Mouse (Mus musculus) ZHBTc4 (cell line): ENCODE measurements around the gene Ift46.

Experiments
- DNase-seq: peaks from one replicate; pipeline ENCODE4 v3.0.0-alpha.2; 2011; ENCODE audit warnings: low read depth, low spot score

Ift46 gene

GRCm38 (mm10) chr9:44767101-44768028 is at the start of gene Ift46, which contains the start of gene Arcn1:
Gene Ift46 (plus strand): TSS chr9:44767908.
Gene Arcn1 (minus strand): TSS chr9:44767845.
- peak; percentile 93 for DNase-seq

DNA sequence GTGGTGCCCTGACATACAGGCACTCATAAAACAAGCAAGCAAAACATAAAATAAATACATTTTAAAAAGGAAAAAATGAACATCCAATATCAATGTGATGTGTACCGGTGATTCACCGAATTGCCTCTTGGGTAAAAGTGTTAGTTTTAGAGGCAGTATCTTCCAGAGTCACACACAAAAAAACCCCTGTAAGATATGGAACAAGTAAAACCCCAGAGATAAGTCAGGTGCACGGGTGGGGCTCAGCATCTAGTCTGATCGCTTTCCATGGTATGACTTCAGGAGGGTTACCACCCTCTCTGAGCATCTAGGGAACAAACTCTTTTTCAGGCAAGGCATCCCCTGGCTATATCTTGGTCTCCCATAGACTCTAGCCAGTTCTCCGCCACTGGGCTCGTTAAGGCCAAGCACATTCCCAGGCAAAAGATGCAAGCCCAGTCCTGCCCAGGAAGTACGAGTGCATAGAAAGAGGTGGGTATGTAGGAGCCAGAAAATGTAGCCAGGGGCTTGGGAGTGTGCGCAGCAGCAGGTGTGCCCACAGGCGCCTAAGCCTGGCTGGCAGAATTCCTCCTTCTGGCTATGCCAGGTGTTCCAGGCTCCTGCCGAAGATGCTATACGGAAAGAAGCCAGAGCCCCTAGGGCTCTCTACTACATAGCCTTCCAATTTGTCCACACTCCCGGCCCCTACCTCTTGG is 48.6 kb upstream of the Ift46 start:
- DNase-seq: no peak

GRCm38 (mm10) chr9:44719632-44720357 is 47.9 kb upstream of the Ift46 start:
- no peak for DNase-seq

DNA sequence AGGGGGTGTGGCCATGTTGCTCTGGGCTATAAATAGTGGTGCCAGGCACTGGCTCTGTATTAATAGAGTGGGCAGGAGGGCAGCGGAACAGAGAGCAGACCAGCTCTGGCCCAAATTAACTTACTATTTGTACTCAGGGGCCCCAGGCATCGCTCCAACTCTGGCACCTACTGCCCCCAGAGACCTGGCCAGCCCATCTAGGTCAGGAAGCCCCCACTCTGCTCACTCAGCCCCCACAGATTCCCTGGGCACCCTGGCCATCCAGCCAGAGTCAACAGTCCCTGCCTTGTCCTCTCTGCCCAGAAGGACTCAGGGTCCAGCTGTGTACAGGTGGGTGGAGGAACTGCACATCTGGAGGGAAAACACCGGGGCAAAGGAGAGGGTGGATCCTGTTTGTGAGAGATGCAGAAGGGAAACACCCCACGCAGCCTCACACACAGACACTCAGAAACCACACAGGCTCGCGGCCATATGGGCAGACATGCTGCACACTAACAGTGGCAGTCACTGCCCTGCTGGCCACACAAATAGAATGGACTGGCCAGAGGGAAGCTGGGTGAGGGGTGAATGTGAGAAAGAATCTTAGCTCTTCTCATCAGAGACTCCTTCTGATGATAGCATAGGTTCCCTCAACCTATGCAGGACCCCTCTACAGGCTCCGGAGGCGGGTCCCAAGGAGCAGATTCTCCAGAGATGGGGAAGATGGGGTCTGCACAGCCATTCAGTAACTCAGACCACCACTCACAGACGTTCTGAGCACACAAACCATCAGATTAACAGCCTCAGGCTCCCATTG is 47.2 kb upstream of the Ift46 start:
- DNase-seq: no peak

- DNase-seq: peak; percentile 86
Observed at GRCm38 (mm10) chr9:44721154-44721876, 46.4 kb upstream of the Ift46 start.

- DNase-seq: no peak
Observed at GRCm38 (mm10) chr9:44721877-44722186, 45.9 kb upstream of the Ift46 start.

DNA sequence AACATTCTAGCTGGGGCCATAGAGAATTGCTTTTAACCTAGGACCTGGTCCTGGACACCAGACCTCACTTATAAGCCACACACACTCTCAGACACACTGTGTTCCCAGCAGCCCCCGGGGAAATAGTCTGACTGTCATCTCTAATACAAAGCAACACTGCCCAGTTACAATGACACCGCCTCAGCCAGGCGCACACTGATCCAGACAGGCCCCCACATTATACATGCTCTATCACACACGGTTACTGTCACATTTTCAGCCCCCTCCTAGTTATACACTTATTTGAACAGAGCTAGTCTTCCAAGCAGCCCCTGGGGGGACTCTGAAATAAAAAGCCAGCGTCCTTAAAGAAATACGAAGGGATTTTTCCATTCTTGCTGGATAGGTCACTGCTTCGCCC is 45.1 kb upstream of the Ift46 start:
- DNase-seq: no peak

DNA sequence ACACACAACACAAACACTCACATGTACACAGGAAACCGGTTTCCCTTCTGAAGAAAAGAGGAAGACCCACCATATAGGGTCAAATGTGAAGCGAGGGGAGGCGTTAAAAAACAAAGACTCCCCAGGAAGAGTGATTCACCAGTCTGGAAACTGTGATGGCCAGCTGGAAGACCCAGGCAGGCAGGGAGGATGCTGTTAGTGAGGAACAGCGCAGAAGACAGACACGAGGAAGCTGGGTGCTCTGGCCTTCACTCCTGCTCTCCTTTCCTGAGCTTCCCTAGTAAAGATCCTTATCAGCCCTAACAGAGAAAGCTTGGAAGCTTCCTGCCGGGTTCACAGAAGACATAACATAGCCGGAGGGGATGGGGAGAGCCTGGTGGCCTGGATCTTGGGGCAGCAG is 44.7 kb upstream of the Ift46 start:
- no peak for DNase-seq

DNA sequence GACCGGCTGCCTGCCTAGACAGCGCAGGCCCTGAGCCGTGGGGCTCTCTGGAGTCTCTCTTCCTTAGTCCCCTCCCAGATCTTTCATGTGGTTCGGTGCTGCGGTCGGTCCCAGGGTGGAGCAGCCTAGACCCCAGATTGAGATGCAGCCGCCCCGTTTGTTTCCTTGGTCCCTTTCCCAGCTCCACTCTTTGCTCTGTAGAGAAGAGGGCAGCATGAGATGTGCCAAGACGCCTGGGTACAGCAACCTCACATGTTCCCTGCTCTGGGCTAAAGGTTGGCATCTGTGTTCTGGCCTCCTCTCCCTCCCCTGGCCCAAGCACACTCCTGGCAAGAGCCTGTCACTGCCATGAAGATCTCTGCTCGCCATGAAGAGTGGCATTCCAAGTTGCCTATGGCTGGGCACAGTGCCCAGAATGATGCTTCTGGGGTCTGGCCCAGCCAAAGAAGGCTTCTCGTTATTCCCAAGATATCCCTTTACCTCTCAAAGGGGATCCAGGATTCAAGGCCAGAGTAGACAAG is 44.1 kb upstream of the Ift46 start:
- DNase-seq: no peak

DNA sequence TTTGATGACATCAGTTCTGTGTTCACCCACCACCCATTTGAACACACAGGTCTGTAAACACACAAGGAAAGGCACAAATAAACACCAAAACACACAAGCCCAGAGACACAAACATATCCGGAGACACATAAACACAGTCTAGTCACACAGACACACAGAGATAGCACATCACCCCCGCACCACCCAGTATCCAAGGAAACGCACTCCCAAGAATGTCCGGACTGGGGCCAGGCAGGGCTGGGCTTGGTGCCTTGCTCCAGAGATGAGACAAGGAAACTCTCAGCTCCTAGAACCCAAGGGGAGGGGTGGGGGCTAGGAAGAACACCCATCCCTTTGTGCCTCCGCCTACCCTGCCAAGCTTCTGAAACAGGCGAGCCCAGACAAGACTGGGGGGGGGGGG is 43.5 kb upstream of the Ift46 start:
- DNase-seq: peak; percentile 46

GRCm38 (mm10) chr9:44724665-44725064 is 43.0 kb upstream of the Ift46 start:
- DNase-seq: no peak

DNA sequence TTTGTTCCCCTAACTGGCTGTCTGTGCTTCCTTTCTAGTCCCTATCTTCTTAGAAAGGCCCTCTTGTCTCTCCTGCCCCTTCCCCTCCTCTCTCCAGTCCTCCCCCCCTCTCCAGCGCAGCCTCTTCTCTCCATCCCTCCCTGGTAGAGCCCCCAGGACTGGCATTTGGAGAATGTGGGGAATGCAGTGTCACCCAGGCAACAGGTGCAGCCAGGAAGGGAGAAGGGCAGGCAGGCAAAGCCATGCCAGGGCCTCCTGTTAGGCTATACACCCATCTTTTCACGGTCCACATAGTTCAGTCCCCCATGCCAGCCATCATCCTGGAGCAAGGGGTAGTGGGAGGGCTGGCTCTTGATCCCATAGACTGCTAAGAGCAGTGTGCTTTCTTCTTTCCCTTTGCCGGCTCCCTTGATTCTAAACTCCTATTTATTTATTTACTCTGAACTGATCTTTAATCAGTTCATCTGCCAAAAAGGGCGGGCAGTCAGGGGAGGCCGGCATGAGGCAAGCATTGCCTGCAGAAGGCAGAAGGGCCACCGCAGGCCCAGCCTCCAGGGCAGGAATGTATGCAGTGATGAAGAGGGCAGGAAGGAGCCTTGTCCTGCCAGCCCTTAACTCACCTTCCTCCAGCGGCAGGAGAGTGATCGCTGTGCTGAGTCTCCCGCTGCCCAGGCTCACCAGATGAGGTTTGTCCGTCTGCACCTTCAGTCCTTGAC is 41.1 kb upstream of the Ift46 start:
- no peak for DNase-seq

GRCm38 (mm10) chr9:44727441-44727840 is 40.3 kb upstream of the Ift46 start:
- DNase-seq: no peak

GRCm38 (mm10) chr9:44732130-44732549 is 35.6 kb upstream of the Ift46 start:
- DNase-seq: no peak

DNA sequence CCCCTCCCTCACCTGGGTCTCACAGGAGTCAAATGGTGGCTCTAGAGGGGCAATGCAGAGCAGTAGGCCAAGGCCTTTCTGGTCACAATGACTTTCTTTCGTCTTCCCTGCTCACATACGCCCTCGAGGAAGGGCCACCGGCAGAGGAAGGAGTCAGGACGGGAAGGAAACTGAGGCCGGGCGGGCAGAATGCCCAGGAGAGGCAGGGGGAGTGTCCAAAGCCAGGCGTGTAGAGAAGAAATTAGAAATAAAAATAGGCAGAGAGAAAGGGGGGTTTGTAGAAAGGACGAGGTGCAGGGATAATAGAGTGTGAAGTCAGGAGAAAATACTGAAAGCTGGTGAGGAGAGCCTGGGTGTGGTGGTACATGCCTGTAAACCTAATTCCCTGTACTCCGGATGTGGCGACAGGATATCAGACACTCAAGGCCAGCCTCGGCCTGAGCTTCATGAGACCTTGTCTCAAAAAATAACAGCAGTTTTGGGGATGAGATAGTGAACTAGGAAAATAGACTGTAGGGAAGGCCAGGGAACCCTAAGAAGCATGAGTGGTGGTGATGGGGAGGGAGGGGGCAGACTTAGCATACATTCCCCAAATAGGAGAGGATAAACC is 34.7 kb upstream of the Ift46 start:
- no peak for DNase-seq

DNA sequence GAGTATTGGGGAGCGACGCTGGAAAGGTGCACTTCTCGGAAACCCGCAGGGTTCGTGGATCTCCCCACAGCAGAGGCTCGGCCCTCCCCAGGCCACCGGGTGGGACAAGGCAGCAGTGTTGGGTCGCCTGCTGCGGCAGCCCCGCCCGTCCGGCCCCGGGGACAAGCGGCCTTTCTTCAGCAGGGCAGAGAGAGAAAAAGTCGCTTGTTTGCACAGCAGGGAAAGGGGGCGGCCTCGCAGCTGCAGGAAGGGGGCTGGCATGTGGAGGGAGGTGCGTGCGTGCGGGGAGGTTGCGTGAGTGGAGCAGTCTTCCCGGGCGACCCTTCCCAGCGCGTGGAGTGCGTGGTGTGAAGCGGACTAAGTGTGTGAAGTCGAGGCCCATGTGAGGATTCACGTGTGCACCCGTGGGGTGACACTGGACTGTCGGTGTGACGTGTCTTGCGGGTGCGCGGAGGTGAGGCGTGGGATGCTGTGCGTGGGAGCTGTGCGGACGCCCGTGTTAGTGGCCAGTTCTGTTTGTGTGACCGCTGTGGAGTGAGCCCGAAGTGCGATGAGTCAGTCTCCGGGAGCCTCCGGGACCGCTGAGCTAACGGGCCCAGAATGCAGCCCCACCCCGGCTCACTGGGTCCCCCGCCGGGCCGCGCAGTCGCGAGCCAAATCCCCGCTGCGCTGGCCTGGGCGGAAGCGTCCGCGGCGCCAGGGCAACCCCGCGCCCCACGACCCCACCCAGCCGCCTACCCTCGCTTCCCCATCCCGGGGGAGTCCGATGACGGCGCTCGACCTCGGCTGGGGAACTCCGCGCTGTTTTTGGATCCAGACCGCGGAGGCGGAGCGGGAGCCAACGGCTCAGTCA is 33.8 kb upstream of the Ift46 start:
- peak; percentile 66 for DNase-seq

GRCm38 (mm10) chr9:44734524-44735494 is 32.9 kb upstream of the Ift46 start, which contains the start of gene Phldb1:
Gene Phldb1 (minus strand): TSS chr9:44735198.
- peak; percentile 66 for DNase-seq
